Mouse (Mus musculus): Measurements from ENCODE around the gene Tdrd9.
"Not testable (repeated sequence)": the region's sequence is repeated elsewhere in the genome, so short reads cannot be mapped to it uniquely, and the experiment has no call there.

- not testable (repeated sequence) for TF ChIP-seq MAFK (IDR thresholded peaks at IDR 0.05; ENCODE audit: borderline replicate concordance, low read depth, low read length); USF1 (IDR thresholded peaks at IDR 0.05; ENCODE audit: low read depth, low read length); POLR2A (IDR thresholded peaks at IDR 0.05; ENCODE audit: control insufficient read depth in 1 of 2, insufficient read depth in 1 of 2, low read depth in 1 of 2, low read length in 2 of 2, poor library complexity in 1 of 2); CTCF (IDR thresholded peaks at IDR 0.05 in 2 of 3, conservative IDR thresholded peaks at IDR 0.05 in 1 of 3; ENCODE audit: control insufficient read depth in 1 of 3, insufficient read depth in 1 of 3, low read depth in 2 of 3, low read length in 3 of 3, poor library complexity in 1 of 3, severe bottlenecking in 1 of 3); HCFC1 (IDR thresholded peaks at IDR 0.05; ENCODE audit: low read depth, low read length); ZMIZ1 (IDR thresholded peaks at IDR 0.05; ENCODE audit: low read depth, low read length); USF2 (IDR thresholded peaks at IDR 0.05; ENCODE audit: borderline replicate concordance in 1 of 2, insufficient read depth in 1 of 2, low read depth in 1 of 2, low read length in 2 of 2); EP300 (IDR thresholded peaks at IDR 0.05; ENCODE audit: low read depth in 1 of 2, low read length in 2 of 2)
These were observed 25.3 kb upstream of the Tdrd9 start for GRCm38 (mm10) chr12:111945765-111946655.
